ENCODE assay signal across 11 mouse cellular contexts in the genomic region with DNA sequence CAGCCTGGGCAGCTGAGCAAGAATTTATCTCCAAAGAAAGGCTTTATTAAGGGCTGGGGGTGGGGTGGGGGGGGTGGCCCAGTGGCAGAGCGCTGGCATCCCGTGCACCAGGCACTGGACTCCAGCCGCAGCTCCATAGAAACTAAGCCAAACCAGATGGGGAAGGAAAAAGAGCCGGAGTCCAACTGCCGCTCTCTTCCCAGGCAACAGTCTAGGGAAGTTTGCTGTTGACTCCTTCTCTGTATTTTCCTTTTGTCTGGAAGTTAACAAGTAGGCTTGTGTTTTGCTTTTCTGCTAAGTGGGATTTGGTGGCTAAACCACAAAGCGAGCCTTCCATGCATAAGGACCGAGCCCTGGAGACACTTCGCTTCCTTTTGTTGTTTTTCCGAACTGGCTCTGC. TPM values are rescaled to one million over a fixed set of nuclear protein-coding genes. Genes with fewer than 3 reads are reported as not detected.
A peak's percentile ranks its signal among the peaks of the same experiment; 100 is the strongest.
DNase-seq lines count a peak whose midpoint lies in the region; ATAC-seq and TF ChIP-seq lines count a peak whose summit lies in the region.
"Had no signal": no experiment of that assay in that cellular context is flagged by ENCODE, and none has a peak within 500 bp of the region (broad histone marks: within the 10 kb centered on the region; RNA-seq: fewer than 3 reads in every experiment).

No protein-coding gene starts in this region.

- no peak for TF ChIP-seq CTCF in lung, embryonic 14.5 days (IDR thresholded peaks at IDR 0.05; ENCODE audit: low read depth)
- no peak for TF ChIP-seq CTCF in midbrain, postnatal 0 days (IDR thresholded peaks at IDR 0.05)

- peaks cover 11% of the 10 kb centered on the region for H3K27me3 ChIP-seq in forebrain, embryonic 12.5 days
- H3K27me3 ChIP-seq in forebrain, embryonic 11.5 days (ENCODE audit: control insufficient read depth, insufficient read depth, low read length) = no peaks in the 10 kb centered on the region
- H3K27me3 ChIP-seq in lung, embryonic 14.5 days (ENCODE audit: insufficient read depth, low read length) = no peaks in the 10 kb centered on the region
- H3K27me3 ChIP-seq in limb, embryonic 14.5 days (ENCODE audit: control insufficient read depth, insufficient read depth, low read length) = no peaks in the 10 kb centered on the region
- no peaks in the 10 kb centered on the region for H3K27me3 ChIP-seq in midbrain, postnatal 0 days (ENCODE audit: insufficient read depth, low read length)

- 74% methylated on average over 9 of the region's 9 CpGs for WGBS in forebrain, embryonic 12.5 days
- WGBS in forebrain, embryonic 11.5 days = 71% methylated on average over 9 of the region's 9 CpGs
- 86% methylated on average over 9 of the region's 9 CpGs for WGBS in lung, embryonic 14.5 days
- WGBS in limb, embryonic 14.5 days = 53% methylated on average over 9 of the region's 9 CpGs
- WGBS in midbrain, postnatal 0 days = 60% methylated on average over 9 of the region's 9 CpGs

- 0 out of 2 replicates have a peak overlapping the region, but pooled peaks have one; percentile 13 for H3K27ac ChIP-seq in forebrain, embryonic 12.5 days
- no peak overlapping the region for H3K27ac ChIP-seq in forebrain, embryonic 11.5 days (ENCODE audit: low read depth, low read length)
- 0 out of 2 replicates have a peak overlapping the region, but pooled peaks have one; percentile 20 for H3K27ac ChIP-seq in lung, embryonic 14.5 days (ENCODE audit: low read depth)
- peak overlapping the region; percentile 41; the same call in 1 of the 2 replicates for H3K27ac ChIP-seq in limb, embryonic 14.5 days (replicated peaks; ENCODE audit: low read depth, low read length)
- 0 out of 2 replicates have a peak overlapping the region, but pooled peaks have one; percentile 32 for H3K27ac ChIP-seq in midbrain, postnatal 0 days (ENCODE audit: low read depth, low read length)

- no peaks in the 10 kb centered on the region for H3K9me3 ChIP-seq in forebrain, embryonic 12.5 days
- no peaks in the 10 kb centered on the region for H3K9me3 ChIP-seq in forebrain, embryonic 11.5 days (ENCODE audit: control insufficient read depth, low read length)
- H3K9me3 ChIP-seq in lung, embryonic 14.5 days (ENCODE audit: low read depth, low read length) = no peaks in the 10 kb centered on the region
- H3K9me3 ChIP-seq in limb, embryonic 14.5 days (ENCODE audit: control insufficient read depth, low read length) = no peaks in the 10 kb centered on the region
- H3K9me3 ChIP-seq in midbrain, postnatal 0 days (ENCODE audit: low read length) = no peaks in the 10 kb centered on the region

- no peak for DNase-seq in forebrain, embryonic 11.5 days (ENCODE audit: low spot score)
- no peak for DNase-seq in lung, embryonic 14.5 days
- no peak for DNase-seq in lung, adult 18-20 months
- DNase-seq in limb, embryonic 14.5 days (ENCODE audit: low spot score) = no peak
- DNase-seq in midbrain, postnatal 0 days (ENCODE audit: low spot score) = peak; percentile 68
- no peak for DNase-seq in ovary, postnatal 14 days (ENCODE audit: low spot score)
- no peak for DNase-seq in left cerebral cortex, adult 11 months (ENCODE audit: low spot score)

- peaks cover 16% of the 10 kb centered on the region for H3K36me3 ChIP-seq in forebrain, embryonic 12.5 days (replicated peaks)
- no peaks in the 10 kb centered on the region; the same call in 1 of the 2 replicates for H3K36me3 ChIP-seq in forebrain, embryonic 11.5 days (ENCODE audit: control insufficient read depth, insufficient read depth, low read length)
- peaks cover 5% of the 10 kb centered on the region for H3K36me3 ChIP-seq in lung, embryonic 14.5 days (ENCODE audit: insufficient read depth)
- H3K36me3 ChIP-seq in limb, embryonic 14.5 days (ENCODE audit: control insufficient read depth, insufficient read depth, low read length) = peaks cover 10% of the 10 kb centered on the region
- H3K36me3 ChIP-seq in midbrain, postnatal 0 days (ENCODE audit: insufficient read depth, low read length) = 0 out of 2 replicates have a peak, but pooled peaks cover 6% of the 10 kb centered on the region

- H3K4me2 ChIP-seq in forebrain, embryonic 12.5 days = no peak overlapping the region
- H3K4me2 ChIP-seq in forebrain, embryonic 11.5 days (ENCODE audit: low read depth, low read length, severe bottlenecking) = no peak overlapping the region
- peak overlapping the region; percentile 25; the same call in 1 of the 2 replicates for H3K4me2 ChIP-seq in lung, embryonic 14.5 days
- no peak overlapping the region; the same call in 1 of the 2 replicates for H3K4me2 ChIP-seq in limb, embryonic 14.5 days (replicated peaks; ENCODE audit: low read depth, low read length, severe bottlenecking)
- no peak overlapping the region for H3K4me2 ChIP-seq in midbrain, postnatal 0 days (ENCODE audit: low read depth, low read length, poor library complexity, severe bottlenecking)

- no peak for TF ChIP-seq POLR2A in limb, embryonic 14.5 days (IDR thresholded peaks at IDR 0.05; ENCODE audit: borderline replicate concordance, extremely low read depth, insufficient read depth, insufficient read length)

- peaks cover 16% of the 10 kb centered on the region for H3K4me1 ChIP-seq in forebrain, embryonic 12.5 days
- H3K4me1 ChIP-seq in forebrain, embryonic 11.5 days (replicated peaks; ENCODE audit: control insufficient read depth, insufficient read depth, low read length) = peaks cover 4% of the 10 kb centered on the region; the same call in 1 of the 2 replicates
- H3K4me1 ChIP-seq in lung, embryonic 14.5 days (ENCODE audit: insufficient read depth) = peaks cover 8% of the 10 kb centered on the region; the same call in 1 of the 2 replicates
- H3K4me1 ChIP-seq in limb, embryonic 14.5 days (ENCODE audit: control insufficient read depth, insufficient read depth, low read length) = peaks cover 8% of the 10 kb centered on the region
- no peaks in the 10 kb centered on the region for H3K4me1 ChIP-seq in midbrain, postnatal 0 days (ENCODE audit: insufficient read depth, low read length)

- no peak overlapping the region for H3K4me3 ChIP-seq in forebrain, embryonic 12.5 days (replicated peaks)
- H3K4me3 ChIP-seq in forebrain, embryonic 11.5 days (ENCODE audit: low read depth, low read length) = no peak overlapping the region
- no peak overlapping the region for H3K4me3 ChIP-seq in lung, embryonic 14.5 days (ENCODE audit: low read depth, low read length)
- no peak overlapping the region for H3K4me3 ChIP-seq in limb, embryonic 14.5 days (replicated peaks; ENCODE audit: low read length)
- no peak overlapping the region for H3K4me3 ChIP-seq in midbrain, postnatal 0 days (ENCODE audit: low read depth, low read length)

- no peak for ATAC-seq in forebrain, embryonic 12.5 days (ENCODE audit: low FRiP score)
- no peak for ATAC-seq in forebrain, embryonic 11.5 days (replicated peaks; ENCODE audit: low FRiP score)
- no peak for ATAC-seq in lung, embryonic 14.5 days (ENCODE audit: insufficient read depth)
- ATAC-seq in limb, embryonic 14.5 days (ENCODE audit: low FRiP score, low read depth) = no peak
- no peak for ATAC-seq in midbrain, postnatal 0 days (ENCODE audit: low FRiP score)
- ATAC-seq: lung, postnatal 0 days had no signal

- no peak overlapping the region for H3K9ac ChIP-seq in forebrain, embryonic 12.5 days
- H3K9ac ChIP-seq in forebrain, embryonic 11.5 days (ENCODE audit: low read length) = no peak overlapping the region
- no peak overlapping the region for H3K9ac ChIP-seq in lung, embryonic 14.5 days
- H3K9ac ChIP-seq in limb, embryonic 14.5 days (ENCODE audit: low read depth, low read length, severe bottlenecking) = no peak overlapping the region
- H3K9ac ChIP-seq in midbrain, postnatal 0 days (replicated peaks; ENCODE audit: low read length, poor library complexity, severe bottlenecking) = no peak overlapping the region; the same call in 1 of the 2 replicates

RNA-seq across cellular contexts. Expression of a gene that starts 2.7 kb away (rescaled TPM):
- 17.2 and 17.4 TPM in 2 replicates for polyA plus RNA-seq in forebrain, embryonic 12.5 days (2016; fragmentation: Nextera tagmentation; extraction: Ambion mirVana)
- 24.8 and 28.8 TPM in 2 replicates for polyA plus RNA-seq in forebrain, embryonic 11.5 days (2014; fragmentation: Nextera tagmentation; extraction: Ambion mirVana)
- 18.4 and 19.5 TPM in 2 replicates for polyA plus RNA-seq in lung, embryonic 14.5 days (2014; fragmentation: Nextera tagmentation; extraction: Ambion mirVana)
- 13.9 and 15.4 TPM in 2 replicates for polyA plus RNA-seq in limb, embryonic 14.5 days (2012; rRNA removed)
- 22.6 and 24.2 TPM in 2 replicates for polyA plus RNA-seq in limb, embryonic 14.5 days (2014; fragmentation: Nextera tagmentation; extraction: Ambion mirVana)
- 26.9 and 28.6 TPM in 2 replicates for total RNA-seq in midbrain, postnatal 0 days (2014; rRNA removed)
- 36.8 and 37.4 TPM in 2 replicates for polyA plus RNA-seq in midbrain, postnatal 0 days (2015; fragmentation: Nextera tagmentation; extraction: Ambion mirVana)

RNA-seq across cellular contexts. Expression of a gene that starts 18.6 kb away (rescaled TPM):
- polyA plus RNA-seq in forebrain, embryonic 12.5 days (2016; fragmentation: Nextera tagmentation; extraction: Ambion mirVana) = 0.58 and 0.60 TPM in 2 replicates
- polyA plus RNA-seq in forebrain, embryonic 11.5 days (2014; fragmentation: Nextera tagmentation; extraction: Ambion mirVana) = 0.25 and 0.29 TPM in 2 replicates
- polyA plus RNA-seq in lung, embryonic 14.5 days (2014; fragmentation: Nextera tagmentation; extraction: Ambion mirVana) = 24.1 and 30.8 TPM in 2 replicates
- polyA plus RNA-seq in limb, embryonic 14.5 days (2012; rRNA removed) = 0.47 and 1.2 TPM in 2 replicates
- 3.3 and 3.7 TPM in 2 replicates for polyA plus RNA-seq in limb, embryonic 14.5 days (2014; fragmentation: Nextera tagmentation; extraction: Ambion mirVana)
- 0.27 TPM in 1 of 2 replicates, not detected in the other for total RNA-seq in midbrain, postnatal 0 days (2014; rRNA removed)
- 0.51 and 0.56 TPM in 2 replicates for polyA plus RNA-seq in midbrain, postnatal 0 days (2015; fragmentation: Nextera tagmentation; extraction: Ambion mirVana)
- total RNA-seq: layer of hippocampus, postnatal 14 days; monocyte, adult 5-6 weeks had no signal

RNA-seq across cellular contexts. Expression of a gene that starts 30.2 kb away (rescaled TPM):
- 102 and 106 TPM in 2 replicates for polyA plus RNA-seq in forebrain, embryonic 12.5 days (2016; fragmentation: Nextera tagmentation; extraction: Ambion mirVana)
- polyA plus RNA-seq in forebrain, embryonic 11.5 days (2014; fragmentation: Nextera tagmentation; extraction: Ambion mirVana) = 83.4 and 94.0 TPM in 2 replicates
- polyA plus RNA-seq in lung, embryonic 14.5 days (2014; fragmentation: Nextera tagmentation; extraction: Ambion mirVana) = 61.8 and 63.8 TPM in 2 replicates
- polyA plus RNA-seq in limb, embryonic 14.5 days (2012; rRNA removed) = 71.4 and 74.5 TPM in 2 replicates
- 79.6 and 83.6 TPM in 2 replicates for polyA plus RNA-seq in limb, embryonic 14.5 days (2014; fragmentation: Nextera tagmentation; extraction: Ambion mirVana)
- total RNA-seq in midbrain, postnatal 0 days (2014; rRNA removed) = 43.6 and 48.3 TPM in 2 replicates
- polyA plus RNA-seq in midbrain, postnatal 0 days (2015; fragmentation: Nextera tagmentation; extraction: Ambion mirVana) = 83.9 and 85.1 TPM in 2 replicates

RNA-seq across cellular contexts. Expression of a gene that starts 36.3 kb away (rescaled TPM):
- 23.1 and 27.2 TPM in 2 replicates for polyA plus RNA-seq in forebrain, embryonic 12.5 days (2016; fragmentation: Nextera tagmentation; extraction: Ambion mirVana)
- 30.9 and 31.0 TPM in 2 replicates for polyA plus RNA-seq in forebrain, embryonic 11.5 days (2014; fragmentation: Nextera tagmentation; extraction: Ambion mirVana)
- 22.3 and 23.7 TPM in 2 replicates for polyA plus RNA-seq in lung, embryonic 14.5 days (2014; fragmentation: Nextera tagmentation; extraction: Ambion mirVana)
- 16.0 and 22.3 TPM in 2 replicates for polyA plus RNA-seq in limb, embryonic 14.5 days (2012; rRNA removed)
- polyA plus RNA-seq in limb, embryonic 14.5 days (2014; fragmentation: Nextera tagmentation; extraction: Ambion mirVana) = 17.1 and 18.7 TPM in 2 replicates
- 5.2 and 5.9 TPM in 2 replicates for total RNA-seq in midbrain, postnatal 0 days (2014; rRNA removed)
- polyA plus RNA-seq in midbrain, postnatal 0 days (2015; fragmentation: Nextera tagmentation; extraction: Ambion mirVana) = 13.4 and 13.7 TPM in 2 replicates
